Mouse (Mus musculus): ENCODE measurements around the gene Tlcd1. TPM values are rescaled to one million over a fixed set of nuclear protein-coding genes. Genes with fewer than 3 reads are reported as not detected.

Gene Tlcd1
- total and polyA plus RNA-seq, 2 experiments, result 50.7 to 61.5 TPM

DNA sequence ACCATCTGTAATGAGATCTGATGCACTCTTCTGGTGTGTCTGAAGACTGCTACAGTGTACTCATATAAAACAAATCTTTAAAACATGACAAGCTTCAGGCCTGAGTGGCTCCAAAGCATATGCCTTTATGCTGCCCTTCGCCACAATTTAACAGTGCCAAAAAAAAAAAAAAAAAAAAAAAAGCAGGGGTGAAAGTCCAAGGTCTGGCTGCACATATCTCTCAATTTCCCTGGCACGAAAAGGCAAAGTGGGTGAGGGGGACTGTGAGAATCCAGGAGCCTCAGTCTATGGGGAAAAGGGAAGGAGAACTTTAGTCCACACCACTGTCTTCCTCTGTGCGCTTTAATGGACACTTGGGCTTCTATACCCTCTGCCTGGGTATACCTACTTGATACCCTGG lies 25.9 kb downstream of the Tlcd1 start:
- Histone ChIP-seq H3K27ac (replicated peaks; ENCODE audit: insufficient read depth, low read depth, low read length) (peak overlapping the region; percentile 61), H3K27me3 (ENCODE audit: control insufficient read depth, insufficient read depth, low read length) (no peaks in the 10 kb centered on the region), H3K9ac (ENCODE audit: low read depth, low read length) (peak overlapping the region; percentile 31; the same call in 1 of the 2 replicates), H3K4me3 (ENCODE audit: insufficient read depth, low read depth, low read length) (no peak overlapping the region), H3K4me1 (ENCODE audit: control insufficient read depth, insufficient read depth, low read length) (peaks cover 8% of the 10 kb centered on the region), H3K79me2 (ENCODE audit: control insufficient read depth, insufficient read depth, low read length) (no peaks in the 10 kb centered on the region), H3K36me3 (ENCODE audit: control insufficient read depth, insufficient read depth, low read length) (peaks cover 7% of the 10 kb centered on the region)
- TF ChIP-seq POLR2A (IDR thresholded peaks at IDR 0.05; ENCODE audit: extremely low read depth, insufficient read depth, low read length) (no peak), CTCF (IDR thresholded peaks at IDR 0.05; ENCODE audit: low read depth, low read length) (no peak)
- WGBS, result 32% methylated on average over 3 of the region's 3 CpGs
- DNase-seq (ENCODE audit: extremely low read depth, low read depth, low spot score), result peak; percentile 76

GRCm38 (mm10) chr11:78204287-78204686 lies 27.8 kb downstream of the Tlcd1 start:
- no peak for TF ChIP-seq CTCF (IDR thresholded peaks at IDR 0.05; ENCODE audit: low read depth, low read length)
- no peak for TF ChIP-seq POLR2A (IDR thresholded peaks at IDR 0.05; ENCODE audit: extremely low read depth, insufficient read depth, low read length)
- no peak for DNase-seq (ENCODE audit: extremely low read depth, low read depth, low spot score)
- no peaks in the 10 kb centered on the region for H3K27me3 ChIP-seq (ENCODE audit: control insufficient read depth, insufficient read depth, low read length)
- peaks cover 8% of the 10 kb centered on the region for H3K4me1 ChIP-seq (ENCODE audit: control insufficient read depth, insufficient read depth, low read length)
- H3K79me2 ChIP-seq (ENCODE audit: control insufficient read depth, insufficient read depth, low read length), result no peaks in the 10 kb centered on the region
- H3K4me3 ChIP-seq (ENCODE audit: insufficient read depth, low read depth, low read length), result no peak overlapping the region
- no peak overlapping the region for H3K27ac ChIP-seq (replicated peaks; ENCODE audit: insufficient read depth, low read depth, low read length)
- WGBS, result 80% methylated on average over 6 of the region's 6 CpGs
- no peak overlapping the region for H3K9ac ChIP-seq (ENCODE audit: low read depth, low read length)
- H3K36me3 ChIP-seq (ENCODE audit: control insufficient read depth, insufficient read depth, low read length), result peaks cover 26% of the 10 kb centered on the region

GRCm38 (mm10) chr11:78205361-78206206 lies 29.1 kb downstream of the Tlcd1 start:
- 89% methylated on average over 13 of the region's 13 CpGs for WGBS
- Histone ChIP-seq H3K9ac (ENCODE audit: low read depth, low read length) (no peak overlapping the region), H3K4me3 (ENCODE audit: insufficient read depth, low read depth, low read length) (no peak overlapping the region), H3K4me1 (ENCODE audit: control insufficient read depth, insufficient read depth, low read length) (peaks cover 8% of the 10 kb centered on the region), H3K79me2 (ENCODE audit: control insufficient read depth, insufficient read depth, low read length) (no peaks in the 10 kb centered on the region), H3K27ac (replicated peaks; ENCODE audit: insufficient read depth, low read depth, low read length) (no peak overlapping the region), H3K27me3 (ENCODE audit: control insufficient read depth, insufficient read depth, low read length) (no peaks in the 10 kb centered on the region), H3K36me3 (ENCODE audit: control insufficient read depth, insufficient read depth, low read length) (peaks cover 34% of the 10 kb centered on the region)
- no peak for DNase-seq (ENCODE audit: extremely low read depth, low read depth, low spot score)
- no peak for TF ChIP-seq CTCF (IDR thresholded peaks at IDR 0.05; ENCODE audit: low read depth, low read length)
- TF ChIP-seq POLR2A (IDR thresholded peaks at IDR 0.05; ENCODE audit: extremely low read depth, insufficient read depth, low read length), result no peak

DNA sequence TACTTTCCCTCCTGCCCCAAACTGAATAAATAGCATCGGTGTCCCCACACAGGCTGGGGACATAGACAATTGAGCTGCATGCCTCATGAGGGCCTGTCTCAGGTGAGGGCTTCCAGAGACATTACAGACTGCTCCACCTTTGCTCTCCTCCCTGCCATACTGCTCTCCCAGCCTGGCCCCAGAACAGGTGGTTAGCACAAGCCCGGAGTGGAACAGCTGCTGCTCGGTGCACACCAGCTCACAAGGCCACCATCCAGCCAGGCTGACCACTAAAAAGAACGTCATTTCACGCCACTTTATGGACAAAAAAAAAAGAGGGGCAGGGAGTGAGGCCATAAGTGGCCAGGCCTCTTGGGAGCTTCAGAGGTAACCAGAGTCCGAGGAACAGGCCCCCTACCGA lies 30.7 kb downstream of the Tlcd1 start:
- no peak overlapping the region for H3K4me3 ChIP-seq (ENCODE audit: insufficient read depth, low read depth, low read length)
- peaks cover 41% of the 10 kb centered on the region for H3K36me3 ChIP-seq (ENCODE audit: control insufficient read depth, insufficient read depth, low read length)
- peaks cover 11% of the 10 kb centered on the region for H3K4me1 ChIP-seq (ENCODE audit: control insufficient read depth, insufficient read depth, low read length)
- H3K9ac ChIP-seq (ENCODE audit: low read depth, low read length), result no peak overlapping the region
- WGBS, result 96% methylated on average over 7 of the region's 7 CpGs
- H3K27me3 ChIP-seq (ENCODE audit: control insufficient read depth, insufficient read depth, low read length), result no peaks in the 10 kb centered on the region
- TF ChIP-seq POLR2A (IDR thresholded peaks at IDR 0.05; ENCODE audit: extremely low read depth, insufficient read depth, low read length) (no peak), CTCF (IDR thresholded peaks at IDR 0.05; ENCODE audit: low read depth, low read length) (no peak)
- H3K79me2 ChIP-seq (ENCODE audit: control insufficient read depth, insufficient read depth, low read length), result no peaks in the 10 kb centered on the region
- H3K27ac ChIP-seq (replicated peaks; ENCODE audit: insufficient read depth, low read depth, low read length), result no peak overlapping the region
- DNase-seq (ENCODE audit: extremely low read depth, low read depth, low spot score), result no peak

- no peak for DNase-seq (ENCODE audit: extremely low read depth, low read depth, low spot score)
- 89% methylated on average over 6 of the region's 6 CpGs for WGBS
- Histone ChIP-seq H3K79me2 (ENCODE audit: control insufficient read depth, insufficient read depth, low read length) (no peaks in the 10 kb centered on the region), H3K4me3 (ENCODE audit: insufficient read depth, low read depth, low read length) (no peak overlapping the region), H3K27me3 (ENCODE audit: control insufficient read depth, insufficient read depth, low read length) (no peaks in the 10 kb centered on the region), H3K36me3 (ENCODE audit: control insufficient read depth, insufficient read depth, low read length) (peaks cover 63% of the 10 kb centered on the region), H3K27ac (replicated peaks; ENCODE audit: insufficient read depth, low read depth, low read length) (no peak overlapping the region), H3K9ac (ENCODE audit: low read depth, low read length) (no peak overlapping the region), H3K4me1 (ENCODE audit: control insufficient read depth, insufficient read depth, low read length) (peaks cover 3% of the 10 kb centered on the region; the same call in 1 of the 2 replicates)
- TF ChIP-seq CTCF (IDR thresholded peaks at IDR 0.05; ENCODE audit: low read depth, low read length), result no peak
- no peak for TF ChIP-seq POLR2A (IDR thresholded peaks at IDR 0.05; ENCODE audit: extremely low read depth, insufficient read depth, low read length)
Observed at GRCm38 (mm10) chr11:78209886-78210285, 33.4 kb downstream of the Tlcd1 start.

- Histone ChIP-seq H3K27ac (replicated peaks; ENCODE audit: insufficient read depth, low read depth, low read length) (no peak overlapping the region), H3K36me3 (ENCODE audit: control insufficient read depth, insufficient read depth, low read length) (peaks cover 69% of the 10 kb centered on the region), H3K4me1 (ENCODE audit: control insufficient read depth, insufficient read depth, low read length) (peaks cover 3% of the 10 kb centered on the region; the same call in 1 of the 2 replicates), H3K4me3 (ENCODE audit: insufficient read depth, low read depth, low read length) (no peak overlapping the region), H3K9ac (ENCODE audit: low read depth, low read length) (no peak overlapping the region), H3K27me3 (ENCODE audit: control insufficient read depth, insufficient read depth, low read length) (no peaks in the 10 kb centered on the region), H3K79me2 (ENCODE audit: control insufficient read depth, insufficient read depth, low read length) (no peaks in the 10 kb centered on the region)
- DNase-seq (ENCODE audit: extremely low read depth, low read depth, low spot score), result peak; percentile 83
- no peak for TF ChIP-seq POLR2A (IDR thresholded peaks at IDR 0.05; ENCODE audit: extremely low read depth, insufficient read depth, low read length)
- no peak for TF ChIP-seq CTCF (IDR thresholded peaks at IDR 0.05; ENCODE audit: low read depth, low read length)
- WGBS, result 21% methylated on average over 7 of the region's 7 CpGs
Observed at GRCm38 (mm10) chr11:78210615-78211014, 34.1 kb downstream of the Tlcd1 start.
